Mouse (Mus musculus): ENCODE results near the gene Clic1.

Clic1 gene

DNA sequence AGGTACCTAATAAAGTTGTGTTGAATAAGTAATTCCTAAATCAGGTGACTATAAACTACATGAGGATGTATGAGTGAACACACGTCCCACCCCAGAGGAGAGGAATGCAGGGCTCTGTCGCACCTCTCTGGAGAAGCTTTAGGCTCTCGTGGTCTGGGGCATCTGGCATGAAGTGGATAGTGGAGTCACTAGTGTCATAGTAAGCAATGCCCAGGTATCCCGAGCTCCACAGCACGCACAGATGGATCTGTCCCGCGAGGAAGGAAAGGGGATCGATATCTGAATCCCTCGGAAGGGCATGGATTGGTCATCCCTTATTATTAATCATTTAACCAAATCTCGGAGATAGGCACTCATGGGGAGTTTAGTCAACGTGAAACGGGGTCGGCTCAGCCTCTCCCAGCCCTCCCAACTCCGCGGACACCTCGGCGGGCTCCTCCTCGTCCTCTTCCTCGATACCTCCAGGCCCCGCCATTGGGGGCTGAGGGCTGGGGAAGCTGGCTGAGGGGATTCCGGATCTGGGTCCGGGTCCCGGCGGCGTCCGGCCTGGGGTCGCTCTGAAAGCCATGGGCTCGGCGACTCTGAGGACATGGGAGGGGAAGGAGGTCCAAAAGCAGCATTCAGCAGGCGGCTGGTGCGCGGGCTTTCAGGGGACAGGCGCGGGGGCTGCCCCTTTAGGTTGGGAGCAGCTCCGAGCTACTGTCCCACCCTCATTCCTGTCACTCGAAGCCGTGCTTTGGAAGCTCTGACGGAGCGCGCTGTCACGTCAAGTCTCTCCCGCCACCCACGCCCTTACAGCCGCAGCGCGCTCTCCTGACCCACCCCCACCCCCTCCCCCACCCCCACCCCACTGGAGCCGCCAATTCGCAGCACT lies 3.7 kb upstream of the Clic1 start:
- no peak for DNase-seq

DNA sequence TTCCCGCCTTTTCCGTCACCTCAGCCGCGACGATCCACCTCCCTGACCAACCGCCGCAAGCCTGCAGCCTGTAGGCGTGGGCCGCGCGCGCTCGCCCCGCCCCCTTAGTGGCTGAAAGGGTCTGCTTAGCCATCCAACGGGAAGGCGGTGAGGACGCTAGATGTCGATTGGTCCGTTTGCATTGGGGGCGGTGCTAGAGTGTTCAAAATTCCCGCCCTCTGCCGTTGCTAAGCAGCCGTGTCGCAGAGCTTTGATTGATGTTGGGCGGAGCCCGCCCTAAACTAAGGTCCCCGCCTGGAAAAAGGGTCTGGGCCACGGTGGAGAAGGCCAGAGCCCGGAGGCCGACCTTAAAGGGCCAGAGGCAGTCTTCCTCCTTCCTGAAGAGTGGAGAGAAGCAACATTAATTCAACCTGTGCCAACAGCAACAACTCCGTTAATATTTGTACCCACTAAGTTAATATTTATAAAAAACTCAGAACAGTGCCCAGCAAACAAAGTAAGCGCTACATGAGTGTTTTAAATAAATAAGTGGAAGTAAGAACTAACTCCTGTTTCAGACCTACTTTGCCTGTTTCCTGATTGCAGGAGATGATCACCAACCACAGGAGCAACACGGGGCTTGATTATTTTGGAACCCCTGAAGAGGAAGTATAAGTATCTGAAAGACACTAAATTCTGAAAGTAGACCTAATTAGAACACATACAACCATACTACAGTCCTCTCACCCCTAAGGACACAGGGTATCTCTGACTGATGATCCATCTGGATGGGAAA lies 2.9 kb upstream of the Clic1 start, which contains the start of gene Msh5:
Gene Msh5, minus strand, starts transcription at position 65 of the 775 bp plus-strand sequence.
- DNase-seq = peak; percentile 91

DNA sequence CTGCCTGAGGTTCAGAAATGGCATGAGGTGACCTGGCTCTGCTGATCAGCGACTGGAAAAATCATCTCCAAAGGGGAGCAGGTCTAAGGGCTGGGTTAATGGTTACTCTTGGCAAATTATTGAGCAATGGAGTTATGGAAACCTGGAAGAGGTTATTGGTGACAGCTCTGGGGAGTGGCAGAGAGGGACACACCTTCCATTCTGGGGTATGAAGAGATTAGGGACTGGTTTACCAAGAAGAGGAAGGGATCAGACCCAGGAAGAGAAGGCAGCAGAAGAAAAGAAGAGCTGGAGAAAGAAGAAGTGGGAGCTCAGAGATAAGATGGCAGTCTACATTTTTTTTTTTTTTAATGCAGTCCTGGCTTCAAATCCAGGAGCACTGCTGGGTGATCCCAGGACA lies 2.1 kb upstream of the Clic1 start:
- no peak for DNase-seq

DNA sequence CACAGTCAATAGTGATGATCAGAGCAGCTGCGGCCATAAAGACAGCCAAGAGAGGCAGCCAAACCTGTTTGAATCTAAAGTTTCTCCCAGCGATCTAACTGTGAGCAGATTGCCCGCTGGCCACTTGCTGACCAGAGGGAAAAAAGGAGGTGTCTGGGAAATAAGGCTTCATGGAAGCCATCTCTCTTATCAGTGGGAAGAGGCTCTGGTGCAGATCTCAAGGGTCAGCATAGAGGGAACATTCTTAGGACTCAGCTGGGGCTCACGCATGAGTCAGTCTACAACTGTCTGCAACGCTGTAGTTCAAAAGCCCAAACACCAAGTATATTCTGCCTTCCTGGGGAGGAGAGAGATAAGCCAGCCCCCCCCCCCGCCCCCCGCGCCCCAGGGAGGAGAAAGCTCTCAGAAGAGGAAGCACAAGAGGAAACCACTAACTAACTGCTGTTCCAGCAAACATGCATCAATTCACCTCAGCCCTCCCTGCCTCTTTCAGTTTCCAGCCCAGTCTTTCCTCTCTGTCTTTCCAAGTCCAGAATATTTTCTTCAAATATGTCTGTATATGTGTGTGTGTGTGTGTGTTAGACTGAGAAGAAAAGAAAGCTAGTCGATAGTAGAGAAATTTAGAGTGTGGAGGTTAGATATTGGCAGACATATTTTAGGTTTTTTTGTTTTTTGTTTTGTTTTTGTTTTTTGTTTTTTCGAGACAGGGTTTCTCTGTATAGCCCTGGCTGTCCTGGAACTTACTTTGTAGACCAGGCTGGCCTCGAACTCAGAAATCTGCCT lies 1.4 kb upstream of the Clic1 start:
- DNase-seq = no peak

DNA sequence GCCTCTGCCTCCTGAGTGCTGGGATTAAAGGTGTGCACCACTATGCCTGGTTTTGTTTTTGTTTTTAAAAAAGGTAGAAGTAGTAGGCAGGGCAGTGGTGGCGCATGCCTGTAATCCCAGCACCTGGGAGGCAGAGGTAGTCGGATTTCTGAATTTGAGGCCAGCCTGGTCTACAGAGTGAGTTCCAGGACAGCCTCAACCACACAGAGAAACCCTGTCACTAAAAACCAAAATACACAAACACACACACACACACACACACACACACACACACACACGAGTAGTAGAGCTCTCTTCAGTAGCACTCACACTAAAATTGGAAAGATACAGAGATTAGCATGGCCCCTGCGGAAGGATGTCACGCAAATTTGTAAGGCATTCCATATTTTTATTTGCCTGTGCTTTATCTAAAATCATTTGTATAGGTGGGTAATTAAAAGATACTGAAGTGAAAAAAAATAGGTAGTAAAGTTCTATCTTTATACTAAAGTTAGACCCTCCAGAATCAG lies 780 bp upstream of the Clic1 start:
- no peak for DNase-seq

DNA sequence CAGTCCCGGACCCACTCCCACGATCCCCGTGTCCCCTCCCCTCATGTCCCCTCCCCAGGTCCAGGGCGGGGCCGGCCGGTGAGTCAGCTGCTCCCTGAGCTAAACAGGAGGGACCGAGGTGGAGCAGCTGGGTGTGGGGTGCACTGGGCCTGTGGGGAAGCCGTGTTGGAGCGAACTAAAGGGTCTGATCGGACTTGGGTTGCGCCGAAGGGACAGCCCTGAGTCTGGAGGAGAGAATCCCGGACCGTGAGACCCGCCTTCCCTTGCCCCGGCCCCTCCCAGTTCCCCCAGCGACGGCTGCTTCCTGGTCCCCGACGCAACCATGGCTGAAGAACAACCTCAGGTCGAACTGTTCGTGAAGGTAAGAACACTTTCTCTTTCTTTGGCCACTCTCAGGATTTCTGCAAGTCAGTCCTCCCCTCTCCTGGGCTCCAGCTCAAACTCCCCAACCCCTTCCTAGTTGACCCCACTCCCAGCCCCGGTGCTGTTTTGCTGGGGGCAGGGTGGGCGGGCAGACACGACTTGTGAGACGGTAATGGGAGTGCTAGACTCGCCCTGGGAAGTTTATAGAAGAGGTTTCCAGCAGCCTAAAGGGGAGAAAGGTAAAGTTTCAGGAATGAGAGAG lies 472 bp downstream of the Clic1 start:
- DNase-seq = no peak

DNA sequence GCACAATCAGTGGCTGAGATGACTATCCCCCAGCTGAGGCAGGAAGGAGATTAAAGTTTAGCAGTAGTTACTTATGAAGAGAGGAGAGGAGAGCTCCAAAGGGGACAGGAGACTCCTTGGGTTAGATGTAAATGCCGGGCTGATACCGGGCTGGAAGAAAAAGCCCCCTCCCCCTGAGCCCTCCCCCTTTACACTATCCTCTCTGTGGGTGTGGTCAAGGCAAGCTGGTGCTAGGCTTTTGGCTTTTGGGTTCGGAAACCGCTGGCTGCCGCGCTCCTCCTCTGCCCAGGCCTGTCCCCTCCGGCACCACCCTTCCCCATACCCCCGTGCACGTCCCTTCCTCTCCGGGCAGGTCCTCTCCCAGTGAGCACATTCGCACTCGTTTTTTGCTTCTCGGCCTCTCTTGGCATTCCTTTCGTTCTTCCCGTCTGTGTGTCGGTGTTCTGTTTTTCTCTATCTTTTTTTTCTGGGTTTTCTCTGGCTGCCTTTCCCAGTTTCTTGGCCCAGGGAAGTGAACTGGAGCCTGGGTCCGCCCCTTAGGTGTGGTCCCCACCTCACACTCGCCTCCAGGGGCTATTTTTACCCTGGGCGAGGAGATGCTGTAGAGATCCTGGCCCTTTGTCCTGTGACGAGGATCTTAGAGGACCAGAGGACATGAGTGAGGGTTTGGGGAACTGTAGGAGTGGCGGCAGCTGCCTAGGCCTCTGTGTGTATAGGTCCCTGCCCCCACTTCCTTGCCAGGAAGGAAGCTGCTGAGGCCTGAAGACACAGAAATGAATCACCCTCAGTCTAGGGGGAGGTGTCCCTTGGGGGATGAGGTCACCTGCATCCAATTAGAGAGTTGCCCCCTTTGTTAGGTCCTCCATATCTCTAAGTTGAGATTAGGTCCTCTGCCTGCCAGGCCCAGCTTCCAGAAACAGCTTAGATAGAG lies 1.7 kb downstream of the Clic1 start:
- no peak for DNase-seq

DNA sequence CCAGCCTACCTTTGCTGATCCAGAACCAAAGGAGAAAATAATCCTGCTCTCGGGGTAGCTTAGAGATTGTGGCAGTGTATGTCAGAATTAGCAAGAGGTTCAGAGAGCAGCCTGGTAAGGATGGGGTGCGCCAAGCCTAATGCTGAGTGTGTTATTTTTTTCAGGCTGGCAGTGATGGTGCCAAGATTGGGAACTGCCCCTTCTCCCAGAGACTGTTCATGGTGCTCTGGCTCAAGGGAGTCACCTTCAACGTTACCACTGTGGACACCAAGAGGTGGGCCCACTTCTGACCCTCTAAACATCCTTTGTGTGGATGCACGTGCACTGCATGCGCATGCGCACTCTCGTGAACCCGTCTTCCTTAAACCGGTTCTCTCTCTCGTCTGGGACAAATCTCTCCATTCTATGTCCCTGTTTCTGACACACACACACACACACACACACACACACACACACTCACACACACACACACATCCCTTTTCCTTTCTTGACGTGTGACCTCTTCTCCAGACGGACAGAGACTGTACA lies 2.6 kb downstream of the Clic1 start:
- no peak for DNase-seq

DNA sequence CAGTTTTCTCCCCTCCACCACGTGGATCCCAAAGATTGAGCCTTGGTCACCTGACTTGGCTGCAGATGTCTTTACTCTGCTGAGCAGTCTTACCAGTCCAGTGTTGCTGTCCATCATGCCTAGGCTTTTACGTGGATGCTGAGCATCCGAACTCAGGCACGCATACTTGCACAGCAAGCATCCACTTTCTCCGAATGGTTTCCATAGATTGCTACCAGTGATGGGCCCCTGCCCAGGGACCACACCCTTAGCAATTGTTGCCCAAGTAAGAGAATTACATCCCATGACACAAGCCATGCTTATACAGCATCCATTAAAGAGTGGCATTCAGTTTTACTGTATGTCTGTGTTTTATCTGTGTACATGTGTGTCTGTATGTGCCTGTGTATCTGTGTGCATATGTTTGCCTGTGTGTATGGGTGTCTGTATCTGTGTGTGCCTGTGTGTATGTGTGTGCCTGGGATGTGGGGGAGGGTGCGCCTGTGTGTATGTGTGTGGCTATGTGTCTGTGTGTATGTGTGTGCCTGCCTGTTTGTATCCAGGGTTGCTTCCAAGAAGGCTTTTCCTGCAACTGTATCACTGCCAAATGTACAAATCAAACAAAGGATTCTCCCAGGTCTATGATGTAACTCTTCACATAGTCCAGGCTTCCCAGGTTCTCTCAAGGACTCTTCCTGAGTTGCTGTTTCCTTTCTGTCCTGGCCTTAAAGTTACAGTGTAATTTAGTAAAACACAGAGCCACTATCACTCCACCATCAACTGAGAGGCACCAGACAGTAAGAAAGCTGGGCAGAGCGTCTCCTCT lies 6.1 kb downstream of the Clic1 start:
- no peak for DNase-seq

DNA sequence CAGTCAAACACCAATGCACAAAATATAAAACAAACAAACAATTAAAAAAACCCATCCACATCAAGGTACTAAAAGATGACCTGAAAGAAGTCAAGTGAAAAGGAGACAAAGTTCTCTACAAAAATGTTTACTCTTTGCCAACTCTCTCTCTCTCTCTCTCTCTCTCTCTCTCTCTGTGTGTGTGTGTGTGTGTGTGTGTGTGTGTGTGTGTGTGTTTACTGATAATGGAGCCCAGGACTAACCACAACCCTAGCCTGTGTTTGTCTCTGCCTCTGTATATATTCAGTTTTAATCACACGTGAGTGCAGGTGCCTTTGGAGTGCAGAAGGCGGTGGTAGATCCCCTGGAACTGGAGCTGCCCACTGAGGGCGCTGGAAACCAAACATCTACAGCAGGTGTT lies 7.3 kb downstream of the Clic1 start:
- no peak for DNase-seq

DNA sequence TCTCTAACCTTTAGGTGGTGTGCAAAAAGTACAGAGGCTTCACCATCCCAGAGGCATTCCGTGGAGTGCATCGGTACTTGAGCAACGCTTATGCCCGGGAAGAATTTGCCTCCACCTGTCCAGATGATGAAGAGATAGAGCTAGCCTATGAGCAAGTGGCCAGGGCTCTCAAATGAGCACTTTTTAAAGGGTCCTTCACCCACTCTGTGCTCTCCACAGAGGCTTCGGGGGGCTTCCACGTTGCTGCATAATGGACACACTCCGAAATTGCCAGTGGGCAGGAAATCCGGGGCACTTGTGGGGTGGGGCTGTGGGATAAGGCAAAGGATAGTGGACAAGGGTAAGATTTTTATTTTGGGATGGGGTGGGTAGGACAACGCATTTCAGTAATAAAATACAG lies 8.6 kb downstream of the Clic1 start:
- DNase-seq = no peak

DNA sequence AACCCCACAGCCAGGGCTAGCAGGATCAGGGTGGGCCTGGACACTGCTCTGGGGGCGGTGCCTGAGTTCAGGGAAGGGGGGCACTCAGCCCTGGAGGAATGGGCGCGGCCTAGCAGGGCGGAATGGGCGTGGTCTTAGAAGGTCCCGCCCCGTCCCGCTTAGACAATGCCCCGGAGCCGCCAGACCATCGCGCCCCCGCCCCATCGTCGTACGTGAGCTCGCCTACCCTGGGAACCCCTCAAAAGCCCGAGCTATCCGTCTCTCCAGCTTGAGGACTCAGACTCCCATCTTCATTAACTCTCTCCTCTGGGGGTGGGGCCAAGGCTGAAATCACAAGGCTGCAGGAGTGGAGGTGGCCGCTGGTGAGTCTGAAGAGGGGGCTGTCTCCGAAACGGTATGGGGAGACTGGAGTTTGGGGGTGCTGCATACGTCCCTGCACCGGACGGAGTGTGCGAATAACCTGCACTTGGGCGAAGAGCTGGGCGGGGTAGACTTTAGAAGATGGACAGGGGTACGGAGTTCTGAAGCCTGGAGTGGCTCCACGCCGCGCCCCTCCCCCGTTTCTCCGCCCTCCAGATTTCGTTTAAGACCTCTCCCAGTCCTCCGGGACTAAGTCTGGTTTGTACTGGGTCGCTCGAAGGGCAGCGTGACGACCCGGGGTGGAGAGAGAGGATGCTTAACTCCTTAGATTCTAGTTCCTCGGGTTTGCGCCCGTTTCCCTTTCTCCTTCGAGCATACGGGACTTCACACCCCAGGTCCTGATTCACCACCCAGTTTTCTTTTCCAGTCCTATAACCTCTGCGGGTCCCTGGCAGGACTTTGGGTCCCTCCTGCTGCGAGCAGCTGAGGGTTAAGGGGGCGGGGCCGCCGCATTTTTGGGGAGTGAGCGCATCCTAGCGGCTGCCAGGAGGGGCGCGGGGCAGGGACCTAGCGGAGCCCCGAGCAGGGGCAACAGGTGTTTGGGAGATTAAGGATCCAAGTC lies 9.4 kb downstream of the Clic1 start, which contains the start of gene Ddah2:
Gene Ddah2, plus strand, starts transcription at position 125 of the 982 bp plus-strand sequence.
- peak; percentile 61 for DNase-seq

DNA sequence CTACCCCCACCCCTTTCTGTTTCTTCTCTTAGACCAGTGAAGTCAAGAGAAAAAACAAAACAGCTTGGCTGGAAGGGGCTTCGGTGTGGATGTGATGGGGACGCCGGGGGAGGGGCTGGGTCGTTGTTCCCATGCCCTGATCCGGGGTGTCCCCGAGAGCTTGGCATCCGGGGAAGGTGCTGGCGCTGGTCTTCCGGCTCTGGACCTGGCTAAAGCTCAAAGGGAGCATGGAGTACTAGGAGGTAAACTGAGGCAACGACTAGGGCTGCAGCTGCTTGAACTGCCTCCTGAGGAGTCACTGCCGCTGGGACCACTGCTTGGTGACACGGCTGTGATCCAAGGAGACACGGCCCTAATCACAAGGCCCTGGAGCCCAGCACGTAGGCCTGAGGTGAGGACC lies 10.3 kb downstream of the Clic1 start:
- DNase-seq = no peak

DNA sequence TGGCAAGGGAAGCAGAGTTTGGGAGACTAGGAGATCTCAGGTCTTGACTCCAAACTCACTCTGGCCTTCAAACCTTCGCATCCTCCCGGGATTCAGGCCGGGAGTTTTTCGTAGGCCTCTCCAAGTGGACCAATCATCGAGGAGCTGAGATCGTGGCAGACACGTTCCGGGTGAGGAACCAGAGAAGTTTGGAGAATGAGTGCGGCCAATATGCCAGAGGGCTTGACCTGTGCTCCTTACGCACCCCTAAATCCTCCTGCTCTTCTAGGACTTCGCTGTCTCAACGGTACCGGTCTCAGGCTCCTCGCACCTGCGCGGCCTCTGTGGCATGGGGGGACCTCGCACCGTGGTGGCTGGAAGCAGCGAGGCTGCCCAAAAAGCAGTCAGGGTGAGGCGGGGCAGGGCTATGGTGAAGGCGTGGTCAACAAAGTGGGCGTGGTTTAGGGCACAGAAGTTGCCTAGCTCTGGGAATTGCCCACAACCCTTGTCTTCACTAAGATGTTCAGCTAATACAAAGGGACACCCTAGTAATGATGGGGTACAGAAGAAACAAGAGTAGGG lies 11.1 kb downstream of the Clic1 start:
- no peak for DNase-seq

DNA sequence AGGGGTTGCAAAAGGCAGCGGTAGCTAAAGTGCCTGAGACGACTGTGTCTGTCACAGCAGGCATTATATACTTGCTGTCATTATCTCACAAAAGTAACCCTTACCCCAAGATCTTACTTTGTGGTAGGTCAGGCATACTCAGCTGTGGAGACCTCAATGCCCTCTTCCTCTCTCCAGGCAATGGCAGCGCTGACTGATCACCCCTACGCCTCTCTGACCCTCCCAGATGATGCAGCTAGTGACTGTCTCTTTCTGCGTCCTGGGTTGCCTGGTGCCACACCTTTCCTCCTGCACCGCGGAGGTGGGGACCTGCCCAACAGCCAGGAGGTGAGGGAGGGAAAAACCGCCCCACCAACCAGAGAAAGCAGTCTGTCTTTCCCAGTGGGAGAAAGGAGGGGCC lies 11.5 kb downstream of the Clic1 start:
- DNase-seq = no peak

DNA sequence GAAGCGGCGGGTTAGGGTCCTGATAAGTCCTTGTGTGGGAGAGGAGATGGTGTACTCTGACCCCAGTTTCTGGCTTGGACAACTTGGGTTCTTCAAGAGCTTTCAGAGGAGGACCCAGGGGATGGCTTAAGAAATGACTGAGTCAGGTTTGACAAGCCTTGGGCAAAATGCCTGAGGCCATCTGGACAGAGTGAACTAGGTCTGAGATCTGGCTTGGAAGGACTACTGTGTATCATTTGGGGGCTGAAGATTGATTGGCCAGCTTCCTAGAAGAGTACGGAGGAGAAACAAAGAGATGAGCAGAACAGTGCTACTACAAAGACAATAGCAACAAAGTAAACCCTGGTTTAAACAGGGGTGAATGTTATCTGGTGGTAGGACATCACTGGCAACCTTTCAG lies 13.7 kb downstream of the Clic1 start:
- no peak for DNase-seq

DNA sequence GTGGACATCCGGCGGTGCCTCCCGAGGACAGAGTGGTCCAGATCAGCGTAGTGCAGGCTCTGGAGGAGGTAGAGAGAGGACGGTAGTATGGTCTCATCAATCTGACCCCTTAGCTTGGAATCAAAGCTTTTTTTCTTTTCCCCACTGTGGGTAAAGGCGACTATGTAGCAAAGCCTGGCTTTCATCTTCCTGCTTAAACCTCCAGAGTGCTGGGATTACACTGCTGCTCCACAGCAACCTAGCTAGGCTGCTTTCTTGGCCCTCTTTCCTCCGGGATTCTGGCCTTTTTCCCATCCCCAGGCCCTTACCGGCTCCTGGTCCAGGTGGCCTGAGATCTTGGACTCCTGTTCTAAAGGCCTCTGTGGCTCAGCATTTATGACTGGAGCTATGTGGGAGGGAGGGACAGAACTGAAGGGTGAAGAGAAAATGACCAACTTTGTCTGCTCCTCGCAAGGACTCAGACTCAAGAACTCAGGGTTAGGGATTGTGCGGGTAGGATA lies 14.7 kb downstream of the Clic1 start:
- no peak for DNase-seq

Data from right cerebral cortex, adult 18-20 months (tissue).